Mouse (Mus musculus): ENCODE measurements around the gene Lcat. TPM values are rescaled to one million over a fixed set of nuclear protein-coding genes. Genes with fewer than 3 reads are reported as not detected.

Gene Lcat
- polyA plus RNA-seq, 1 experiment: 2.8 TPM

DNA sequence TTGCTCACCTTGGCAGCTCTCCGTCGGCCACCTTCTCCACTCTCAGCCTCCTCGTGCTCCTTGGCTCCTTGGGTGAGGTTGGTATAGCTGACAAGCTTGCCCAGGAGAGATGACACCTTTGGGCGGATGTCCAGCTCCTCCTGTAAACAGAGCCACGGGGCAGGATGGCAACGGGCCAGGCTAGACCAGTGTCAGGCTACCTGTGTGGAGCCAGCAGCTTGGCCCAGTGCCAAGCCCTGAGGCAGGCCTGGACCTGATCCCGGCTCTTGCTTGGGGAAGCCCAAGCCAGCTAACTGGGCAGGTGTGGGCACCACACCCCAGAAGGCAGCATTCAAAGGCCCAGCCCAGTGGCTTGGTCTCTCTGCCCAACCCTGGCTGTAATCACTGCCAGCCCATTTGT, 16.2 kb upstream of the Lcat start:
- no peaks in the 10 kb centered on the region for H3K27me3 ChIP-seq (ENCODE audit: control insufficient read depth, insufficient read depth, low read length, poor library complexity, severe bottlenecking)
- H3K9ac ChIP-seq (ENCODE audit: low read depth, poor library complexity, severe bottlenecking): no peak overlapping the region
- peaks cover 24% of the 10 kb centered on the region for H3K36me3 ChIP-seq (ENCODE audit: control insufficient read depth, insufficient read depth, low read length, poor library complexity, severe bottlenecking)
- peaks cover 8% of the 10 kb centered on the region for H3K4me1 ChIP-seq (ENCODE audit: control insufficient read depth, insufficient read depth, low read length)
- H3K4me3 ChIP-seq (ENCODE audit: low read depth, low read length): no peak overlapping the region
- TF ChIP-seq POLR2A (IDR thresholded peaks at IDR 0.05; ENCODE audit: insufficient read depth, low read length): no peak
- no peak for TF ChIP-seq EP300 (IDR thresholded peaks at IDR 0.05; ENCODE audit: insufficient read depth, low read depth, low read length)
- TF ChIP-seq CTCF (IDR thresholded peaks at IDR 0.05; ENCODE audit: low read depth, low read length): no peak
- H3K9me3 ChIP-seq (replicated peaks; ENCODE audit: control insufficient read depth, insufficient read depth, low read length, poor library complexity, severe bottlenecking): no peaks in the 10 kb centered on the region
- no peak overlapping the region for H3K27ac ChIP-seq (ENCODE audit: insufficient read depth, low read length)

DNA sequence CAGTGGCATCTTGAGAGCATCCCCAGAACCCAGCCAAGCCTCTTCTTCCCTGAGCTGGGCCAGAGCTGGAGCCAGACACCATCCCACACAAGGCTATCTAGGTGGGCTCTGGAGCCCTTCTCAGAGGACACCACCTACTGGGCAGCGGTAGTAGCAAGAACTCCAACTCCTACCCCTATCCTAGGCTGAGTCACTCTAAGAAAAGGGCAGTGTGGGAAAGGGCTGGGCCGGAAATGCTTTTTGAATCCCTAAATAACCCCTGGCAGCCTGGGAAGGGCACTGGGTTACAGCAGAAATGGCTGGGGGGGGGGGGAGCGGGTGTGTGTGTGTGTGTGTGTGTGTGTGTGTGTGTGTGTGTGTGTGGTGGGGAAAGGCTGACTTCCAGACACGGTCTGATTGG, 14.6 kb upstream of the Lcat start:
- no peak overlapping the region for H3K4me3 ChIP-seq (ENCODE audit: low read depth, low read length)
- no peaks in the 10 kb centered on the region for H3K27me3 ChIP-seq (ENCODE audit: control insufficient read depth, insufficient read depth, low read length, poor library complexity, severe bottlenecking)
- no peaks in the 10 kb centered on the region for H3K9me3 ChIP-seq (replicated peaks; ENCODE audit: control insufficient read depth, insufficient read depth, low read length, poor library complexity, severe bottlenecking)
- H3K4me1 ChIP-seq (ENCODE audit: control insufficient read depth, insufficient read depth, low read length): peaks cover 7% of the 10 kb centered on the region
- H3K9ac ChIP-seq (ENCODE audit: low read depth, poor library complexity, severe bottlenecking): no peak overlapping the region
- no peak overlapping the region for H3K27ac ChIP-seq (ENCODE audit: insufficient read depth, low read length)
- TF ChIP-seq CTCF (IDR thresholded peaks at IDR 0.05; ENCODE audit: low read depth, low read length) (no peak), EP300 (IDR thresholded peaks at IDR 0.05; ENCODE audit: insufficient read depth, low read depth, low read length) (no peak), POLR2A (IDR thresholded peaks at IDR 0.05; ENCODE audit: insufficient read depth, low read length) (no peak)
- peaks cover 39% of the 10 kb centered on the region for H3K36me3 ChIP-seq (ENCODE audit: control insufficient read depth, insufficient read depth, low read length, poor library complexity, severe bottlenecking)

DNA sequence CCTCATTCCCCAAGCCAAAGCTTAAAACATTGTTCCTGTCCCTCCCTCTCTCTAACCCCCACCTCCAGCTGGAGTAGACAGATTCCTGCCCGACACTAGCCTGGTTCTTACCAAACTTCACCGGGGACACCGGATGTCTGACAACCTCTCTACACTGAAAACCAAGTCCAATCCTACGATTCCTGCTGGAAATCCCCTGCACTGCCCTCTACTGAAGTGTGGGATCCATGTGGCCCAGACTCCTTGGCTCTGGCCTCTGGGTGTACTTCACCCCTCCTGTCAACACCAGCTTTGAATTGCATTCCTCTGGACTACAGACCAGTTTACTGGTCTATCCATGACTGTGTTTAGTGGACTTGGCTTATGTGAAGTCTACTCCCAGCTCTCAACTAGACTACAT, 13.4 kb upstream of the Lcat start:
- H3K27me3 ChIP-seq (ENCODE audit: control insufficient read depth, insufficient read depth, low read length, poor library complexity, severe bottlenecking): no peaks in the 10 kb centered on the region
- H3K4me1 ChIP-seq (ENCODE audit: control insufficient read depth, insufficient read depth, low read length): peaks cover 3% of the 10 kb centered on the region

DNA sequence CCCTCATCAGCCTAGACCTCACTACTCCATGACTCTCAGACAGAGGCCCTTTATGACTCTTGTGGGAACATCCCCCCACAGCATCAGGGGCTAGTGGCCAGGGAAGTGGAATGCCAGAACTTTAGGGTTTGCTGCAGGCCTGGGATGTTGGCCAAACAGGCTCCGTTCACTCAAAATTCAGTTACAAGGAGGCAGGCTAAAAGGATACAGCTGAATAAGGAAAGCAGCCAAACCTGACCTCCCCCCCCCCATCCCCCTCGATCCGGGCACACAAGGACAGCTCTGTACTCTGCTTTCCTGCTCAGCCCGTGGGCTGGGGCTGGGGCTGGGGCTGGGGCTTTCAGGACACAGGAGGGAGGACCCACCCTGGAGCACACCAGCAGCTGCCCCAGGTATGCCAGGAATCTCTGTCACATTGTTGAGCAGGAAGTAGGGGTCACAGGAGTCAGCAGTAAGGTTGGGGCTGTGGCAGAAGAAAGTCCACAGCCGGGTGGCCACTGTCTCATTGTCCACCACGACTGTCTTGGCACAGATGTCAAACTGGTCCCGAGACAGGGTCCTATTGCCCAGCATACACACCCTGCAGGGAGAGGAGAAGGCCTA, 8.0 kb upstream of the Lcat start:
- H3K27ac ChIP-seq (ENCODE audit: insufficient read depth, low read length): no peak overlapping the region
- H3K27me3 ChIP-seq (ENCODE audit: control insufficient read depth, insufficient read depth, low read length, poor library complexity, severe bottlenecking): no peaks in the 10 kb centered on the region
- H3K9me3 ChIP-seq (replicated peaks; ENCODE audit: control insufficient read depth, insufficient read depth, low read length, poor library complexity, severe bottlenecking): no peaks in the 10 kb centered on the region
- TF ChIP-seq EP300 (IDR thresholded peaks at IDR 0.05; ENCODE audit: insufficient read depth, low read depth, low read length) (no peak), POLR2A (IDR thresholded peaks at IDR 0.05; ENCODE audit: insufficient read depth, low read length) (no peak), CTCF (IDR thresholded peaks at IDR 0.05; ENCODE audit: low read depth, low read length) (no peak)
- no peak overlapping the region for H3K9ac ChIP-seq (ENCODE audit: low read depth, poor library complexity, severe bottlenecking)
- H3K36me3 ChIP-seq (ENCODE audit: control insufficient read depth, insufficient read depth, low read length, poor library complexity, severe bottlenecking): peaks cover 82% of the 10 kb centered on the region
- no peaks in the 10 kb centered on the region for H3K4me1 ChIP-seq (ENCODE audit: control insufficient read depth, insufficient read depth, low read length)
- H3K4me3 ChIP-seq (ENCODE audit: low read depth, low read length): no peak overlapping the region

More for the DNA sequence above, 13.4 kb upstream of the Lcat start:
- Histone ChIP-seq H3K4me3 (ENCODE audit: low read depth, low read length) (no peak overlapping the region), H3K9me3 (replicated peaks; ENCODE audit: control insufficient read depth, insufficient read depth, low read length, poor library complexity, severe bottlenecking) (no peaks in the 10 kb centered on the region), H3K9ac (ENCODE audit: low read depth, poor library complexity, severe bottlenecking) (no peak overlapping the region), H3K36me3 (ENCODE audit: control insufficient read depth, insufficient read depth, low read length, poor library complexity, severe bottlenecking) (peaks cover 51% of the 10 kb centered on the region), H3K27ac (ENCODE audit: insufficient read depth, low read length) (no peak overlapping the region)
- no peak for TF ChIP-seq POLR2A (IDR thresholded peaks at IDR 0.05; ENCODE audit: insufficient read depth, low read length)

DNA sequence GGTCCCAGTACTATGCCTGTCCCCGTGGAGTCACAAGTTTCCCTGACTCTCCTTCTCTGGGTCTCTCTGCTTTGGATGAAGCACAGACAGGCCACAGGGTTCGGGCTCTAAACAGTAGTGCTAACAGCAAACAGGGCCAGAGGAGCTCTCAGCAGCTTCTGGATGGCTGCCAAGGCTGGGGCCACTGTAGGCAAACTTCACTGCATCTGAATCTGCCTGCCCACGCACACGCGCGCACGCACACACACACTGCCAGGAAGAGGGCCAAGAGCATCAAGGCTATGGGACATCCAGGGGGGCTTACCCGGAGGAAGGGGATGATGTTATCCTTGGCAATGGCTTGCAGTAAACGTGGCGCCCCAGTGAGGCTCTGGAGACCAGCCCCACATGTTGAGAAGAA, 6.2 kb upstream of the Lcat start:
- Histone ChIP-seq H3K9me3 (replicated peaks; ENCODE audit: control insufficient read depth, insufficient read depth, low read length, poor library complexity, severe bottlenecking) (no peaks in the 10 kb centered on the region), H3K27me3 (ENCODE audit: control insufficient read depth, insufficient read depth, low read length, poor library complexity, severe bottlenecking) (no peaks in the 10 kb centered on the region), H3K27ac (ENCODE audit: insufficient read depth, low read length) (no peak overlapping the region), H3K4me1 (ENCODE audit: control insufficient read depth, insufficient read depth, low read length) (no peaks in the 10 kb centered on the region), H3K36me3 (ENCODE audit: control insufficient read depth, insufficient read depth, low read length, poor library complexity, severe bottlenecking) (peaks cover 94% of the 10 kb centered on the region), H3K9ac (ENCODE audit: low read depth, poor library complexity, severe bottlenecking) (no peak overlapping the region), H3K4me3 (ENCODE audit: low read depth, low read length) (no peak overlapping the region)
- TF ChIP-seq POLR2A (IDR thresholded peaks at IDR 0.05; ENCODE audit: insufficient read depth, low read length) (no peak), CTCF (IDR thresholded peaks at IDR 0.05; ENCODE audit: low read depth, low read length) (no peak), EP300 (IDR thresholded peaks at IDR 0.05; ENCODE audit: insufficient read depth, low read depth, low read length) (no peak)

DNA sequence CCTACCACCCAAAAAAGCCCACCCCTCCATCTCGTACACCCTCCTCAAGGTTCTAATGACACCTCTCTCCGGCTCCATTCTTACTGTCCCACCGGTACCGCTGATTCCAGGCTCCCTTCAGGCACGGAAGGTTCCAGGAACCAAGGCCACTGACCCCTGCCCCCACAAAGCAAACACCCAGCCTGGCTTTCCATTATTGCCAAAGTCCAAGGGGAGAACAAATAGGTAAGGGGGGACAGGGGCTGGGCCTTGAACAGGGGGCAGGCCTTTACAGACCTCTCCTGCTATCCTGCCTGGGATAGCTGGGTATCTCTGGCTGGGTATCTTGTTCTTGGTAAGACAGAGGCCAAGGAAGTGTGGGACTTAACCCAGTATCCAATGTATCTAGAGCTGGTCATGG, 640 bp downstream of the Lcat start:
- Histone ChIP-seq H3K36me3 (ENCODE audit: control insufficient read depth, insufficient read depth, low read length, poor library complexity, severe bottlenecking) (peaks cover 41% of the 10 kb centered on the region), H3K9ac (ENCODE audit: low read depth, poor library complexity, severe bottlenecking) (no peak overlapping the region), H3K27ac (ENCODE audit: insufficient read depth, low read length) (no peak overlapping the region), H3K4me3 (ENCODE audit: low read depth, low read length) (no peak overlapping the region), H3K9me3 (replicated peaks; ENCODE audit: control insufficient read depth, insufficient read depth, low read length, poor library complexity, severe bottlenecking) (no peaks in the 10 kb centered on the region), H3K4me1 (ENCODE audit: control insufficient read depth, insufficient read depth, low read length) (no peaks in the 10 kb centered on the region), H3K27me3 (ENCODE audit: control insufficient read depth, insufficient read depth, low read length, poor library complexity, severe bottlenecking) (no peaks in the 10 kb centered on the region)
- TF ChIP-seq EP300 (IDR thresholded peaks at IDR 0.05; ENCODE audit: insufficient read depth, low read depth, low read length): no peak
- no peak for TF ChIP-seq POLR2A (IDR thresholded peaks at IDR 0.05; ENCODE audit: insufficient read depth, low read length)
- TF ChIP-seq CTCF (IDR thresholded peaks at IDR 0.05; ENCODE audit: low read depth, low read length): no peak
